Mouse (Mus musculus): ENCODE measurements around the gene Hoxb4. TPM values are rescaled to one million over a fixed set of nuclear protein-coding genes. Genes with fewer than 3 reads are reported as not detected.

Gene Hoxb4
- total RNA-seq, 2 experiments from 2014 or later: 1.3 TPM; not detected in 1

DNA sequence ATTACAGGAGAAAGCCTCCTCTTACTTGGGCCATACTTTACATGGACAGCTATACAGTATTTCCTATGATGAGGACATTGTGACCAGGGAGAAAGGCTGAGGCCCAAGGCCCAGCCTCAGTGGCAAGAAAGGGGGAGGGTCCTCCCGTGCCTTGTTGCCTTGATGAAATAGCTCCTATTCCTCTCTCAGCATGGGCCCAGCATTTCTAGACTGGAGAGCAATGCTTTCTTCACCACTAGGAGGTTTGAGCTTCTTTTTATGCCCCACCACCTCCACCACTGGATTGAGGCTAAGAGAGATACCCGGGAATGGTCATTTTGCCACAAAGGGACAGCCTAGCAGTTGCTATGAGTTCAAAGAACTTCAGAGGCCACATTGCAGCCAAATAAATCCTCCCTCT is 21.1 kb upstream of the Hoxb4 start:
- ATAC-seq (replicated peaks; ENCODE audit: low FRiP score, poor library complexity, severe bottlenecking): no peak

DNA sequence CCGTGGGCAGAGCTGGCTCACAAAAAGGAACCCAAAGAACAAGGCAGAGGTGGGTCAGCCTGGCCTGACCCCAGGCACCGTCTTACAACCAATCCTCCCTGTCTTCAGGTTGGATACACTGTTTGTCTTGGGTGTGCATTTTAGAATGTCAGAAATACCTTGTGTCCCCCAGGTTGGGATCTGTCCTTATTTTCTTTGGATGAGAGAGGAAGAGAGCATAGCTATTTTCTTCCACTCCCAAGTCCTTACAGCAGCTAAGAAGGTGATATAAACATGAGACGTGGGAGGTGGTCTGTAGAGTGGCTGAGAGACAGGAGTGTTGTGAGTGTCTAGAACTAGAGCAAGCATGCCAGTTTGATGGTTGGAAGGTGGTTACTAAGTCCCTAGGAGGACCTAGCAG is 20.6 kb upstream of the Hoxb4 start:
- ATAC-seq (replicated peaks; ENCODE audit: low FRiP score, poor library complexity, severe bottlenecking): no peak

DNA sequence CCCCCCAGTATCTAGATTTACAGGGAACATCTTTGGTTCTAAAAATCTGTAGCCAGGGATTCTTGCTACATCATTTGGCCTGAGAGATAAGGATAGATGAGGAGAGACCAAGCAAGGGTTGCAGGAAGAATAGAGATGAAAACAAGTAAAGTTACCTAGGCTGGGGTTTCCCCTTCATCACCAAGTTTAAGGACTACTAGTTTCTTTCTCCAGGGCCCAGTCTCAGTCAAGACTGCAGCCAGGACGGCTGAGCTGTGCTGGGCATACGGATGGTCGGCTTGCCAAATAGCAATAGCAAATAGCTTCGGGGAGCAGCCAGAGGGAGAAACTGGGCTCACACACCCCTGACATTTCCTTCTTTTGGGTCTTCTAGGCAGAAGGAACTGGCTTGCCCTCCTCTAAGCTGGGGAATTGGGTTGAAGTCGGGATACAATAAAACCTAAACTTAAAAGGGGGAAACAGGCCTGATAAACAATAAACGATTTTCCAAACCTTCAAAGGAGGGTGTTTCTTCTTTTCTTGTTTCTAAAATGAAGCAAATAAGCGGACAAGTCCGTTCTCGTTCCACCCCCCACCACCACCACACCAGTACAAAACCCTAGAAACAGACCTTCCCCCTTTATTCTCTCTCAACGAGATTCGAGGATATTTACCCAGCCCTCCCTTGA is 20.0 kb upstream of the Hoxb4 start:
- ATAC-seq (replicated peaks; ENCODE audit: low FRiP score, poor library complexity, severe bottlenecking): no peak

DNA sequence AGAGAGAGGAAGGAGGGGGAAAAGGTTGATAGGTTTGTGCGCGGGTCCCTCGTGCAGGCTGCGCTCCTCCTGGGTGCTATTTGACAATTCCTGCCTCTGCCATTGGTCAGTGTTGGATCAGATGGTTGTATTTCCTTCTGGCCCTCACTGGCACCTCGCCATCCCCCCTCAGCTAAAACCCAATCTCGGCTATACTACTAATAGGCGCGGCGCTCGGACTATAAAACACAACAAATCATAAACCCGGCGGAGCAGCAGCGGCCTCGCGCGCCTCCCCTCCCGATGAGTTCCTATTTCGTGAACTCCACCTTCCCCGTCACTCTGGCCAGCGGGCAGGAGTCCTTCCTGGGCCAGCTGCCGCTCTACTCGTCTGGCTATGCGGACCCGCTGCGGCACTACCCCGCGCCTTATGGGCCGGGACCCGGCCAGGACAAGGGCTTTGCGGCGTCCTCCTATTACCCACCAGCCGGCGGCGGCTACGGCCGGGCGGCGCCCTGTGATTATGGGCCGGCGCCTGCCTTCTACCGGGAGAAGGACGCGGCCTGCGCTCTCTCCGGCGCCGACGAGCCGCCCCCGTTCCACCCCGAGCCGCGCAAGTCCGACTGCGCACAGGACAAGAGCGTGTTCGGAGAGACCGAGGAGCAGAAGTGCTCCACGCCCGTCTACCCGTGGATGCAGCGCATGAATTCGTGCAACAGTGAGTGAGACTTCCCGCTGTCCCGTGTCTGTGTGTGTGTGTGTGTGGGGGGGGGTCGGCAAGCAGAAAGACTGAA is 19.0 kb upstream of the Hoxb4 start:
- ATAC-seq (replicated peaks; ENCODE audit: low FRiP score, poor library complexity, severe bottlenecking): no peak

DNA sequence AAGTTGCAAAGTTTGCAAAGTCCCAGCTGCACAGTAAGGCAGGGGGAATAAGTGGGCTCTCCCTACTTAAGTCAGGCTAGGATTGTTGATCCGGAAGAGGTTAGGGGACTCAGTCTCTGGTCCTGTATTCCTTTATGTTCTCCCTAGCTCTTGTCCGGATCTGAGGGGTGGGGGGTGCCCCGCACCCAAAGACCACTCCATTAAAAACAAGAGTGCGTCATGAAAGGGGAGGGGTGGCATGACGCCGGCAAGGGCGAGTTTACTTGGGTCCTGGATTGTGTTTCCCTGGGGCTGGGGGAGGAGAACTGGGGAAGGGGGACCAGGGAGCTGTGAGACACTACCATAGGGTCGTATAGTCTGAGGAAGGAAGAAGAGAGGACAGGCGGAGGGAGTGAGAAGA is 18.3 kb upstream of the Hoxb4 start:
- no peak for ATAC-seq (replicated peaks; ENCODE audit: low FRiP score, poor library complexity, severe bottlenecking)

DNA sequence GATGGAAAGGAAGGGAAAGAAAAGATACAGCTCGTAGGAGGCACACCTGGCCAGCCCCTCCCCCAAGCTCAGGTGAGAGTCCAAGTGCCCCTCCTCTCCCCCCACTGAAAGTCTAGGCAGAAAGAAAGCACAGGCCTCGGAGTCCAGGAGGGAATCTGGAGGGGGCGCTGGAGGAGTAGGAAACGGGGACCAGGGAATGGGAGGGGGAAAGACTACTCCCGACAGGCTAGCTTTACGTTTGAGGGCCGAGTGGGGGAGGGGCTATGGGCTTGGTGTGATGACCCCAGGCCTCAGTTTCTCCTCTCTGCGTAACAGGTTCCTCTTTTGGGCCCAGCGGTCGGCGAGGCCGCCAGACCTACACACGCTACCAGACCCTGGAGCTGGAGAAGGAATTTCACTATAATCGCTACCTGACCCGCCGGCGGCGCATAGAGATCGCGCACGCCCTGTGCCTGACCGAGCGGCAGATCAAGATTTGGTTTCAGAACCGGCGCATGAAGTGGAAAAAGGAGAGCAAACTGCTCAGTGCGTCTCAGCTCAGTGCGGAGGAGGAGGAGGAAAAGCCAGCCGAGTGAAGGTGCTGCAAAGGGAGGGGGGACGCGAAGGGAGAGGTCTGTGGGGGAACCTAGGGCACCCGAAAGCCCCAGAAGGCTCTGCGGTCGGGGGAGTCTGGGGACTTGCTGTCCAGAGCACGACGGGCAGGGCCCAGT is 17.6 kb upstream of the Hoxb4 start:
- ATAC-seq (replicated peaks; ENCODE audit: low FRiP score, poor library complexity, severe bottlenecking): no peak

DNA sequence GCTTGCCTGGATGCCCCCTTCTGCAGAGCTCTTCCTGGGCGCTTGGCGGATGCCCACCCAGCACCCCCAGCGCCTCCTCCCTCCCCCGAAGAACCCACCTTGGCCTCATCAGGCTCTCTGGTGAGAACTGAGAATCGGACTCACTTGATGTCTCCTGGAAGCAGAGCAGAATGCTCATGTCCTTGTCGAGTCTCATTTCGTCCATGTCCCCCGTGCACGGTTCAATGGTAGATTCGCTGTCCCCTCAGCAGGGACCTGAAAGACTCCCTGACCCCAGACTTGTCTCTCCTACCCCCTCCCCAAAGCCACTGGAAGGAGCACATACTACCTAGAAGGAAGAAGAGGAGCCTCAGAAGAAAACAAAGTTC is 17.0 kb upstream of the Hoxb4 start:
- no peak for ATAC-seq (replicated peaks; ENCODE audit: low FRiP score, poor library complexity, severe bottlenecking)

DNA sequence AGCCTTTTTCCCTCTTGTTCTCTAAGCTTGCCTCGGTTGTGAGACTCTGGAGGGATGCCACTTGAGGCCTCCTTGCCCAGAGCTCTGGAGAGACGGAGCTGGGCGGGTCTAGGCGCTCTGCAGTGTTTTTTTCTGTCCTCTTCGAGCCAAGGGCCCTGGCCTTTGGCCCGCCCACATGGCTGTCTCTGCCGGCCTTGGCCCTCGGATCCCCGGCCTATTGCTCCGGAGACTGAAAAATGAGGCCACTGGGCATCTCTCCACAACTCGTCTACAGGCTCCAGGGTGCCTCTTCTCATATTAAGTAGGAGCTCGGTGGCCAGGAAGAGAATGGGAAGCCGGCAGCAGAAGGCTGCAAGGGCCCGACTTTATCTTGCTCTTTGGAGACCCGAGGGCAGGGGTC is 16.2 kb upstream of the Hoxb4 start:
- no peak for ATAC-seq (replicated peaks; ENCODE audit: low FRiP score, poor library complexity, severe bottlenecking)

DNA sequence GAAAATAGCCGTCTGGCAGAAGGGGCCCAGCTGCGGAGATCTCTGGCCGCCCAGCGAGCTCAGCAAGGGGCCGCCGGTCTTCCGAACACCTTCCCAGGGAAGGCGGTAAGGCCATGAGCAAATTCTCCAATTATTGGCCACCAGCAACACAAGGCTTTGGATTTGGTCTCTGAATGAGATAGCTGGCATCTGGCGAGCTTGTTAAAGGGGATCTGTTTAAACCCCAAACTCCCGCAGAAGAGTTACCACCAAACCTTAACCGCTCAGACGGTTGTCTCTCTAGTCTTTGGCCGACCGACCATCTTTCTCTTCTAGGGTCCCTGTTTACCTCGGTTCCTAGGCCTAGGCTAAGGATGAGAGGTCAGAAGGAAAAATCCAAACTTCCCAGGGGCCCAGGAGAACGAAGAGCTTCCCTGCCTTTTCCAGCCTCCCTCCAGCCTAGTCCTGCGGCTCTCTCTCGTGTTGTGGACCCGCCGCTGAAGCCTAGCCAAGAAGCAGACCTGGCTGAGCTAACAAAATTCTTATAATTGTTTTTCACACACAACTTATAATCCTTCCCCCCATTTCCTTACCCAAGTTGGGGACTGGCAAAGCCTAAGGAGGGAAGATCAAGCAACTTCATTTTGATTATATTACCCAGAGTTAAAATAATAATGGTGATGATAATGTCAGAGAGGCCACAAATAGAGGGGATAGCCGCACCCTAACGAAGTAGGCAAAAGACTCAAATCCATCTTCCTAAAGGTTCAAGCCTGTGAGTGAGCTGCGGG is 15.5 kb upstream of the Hoxb4 start:
- ATAC-seq (replicated peaks; ENCODE audit: low FRiP score, poor library complexity, severe bottlenecking): no peak

DNA sequence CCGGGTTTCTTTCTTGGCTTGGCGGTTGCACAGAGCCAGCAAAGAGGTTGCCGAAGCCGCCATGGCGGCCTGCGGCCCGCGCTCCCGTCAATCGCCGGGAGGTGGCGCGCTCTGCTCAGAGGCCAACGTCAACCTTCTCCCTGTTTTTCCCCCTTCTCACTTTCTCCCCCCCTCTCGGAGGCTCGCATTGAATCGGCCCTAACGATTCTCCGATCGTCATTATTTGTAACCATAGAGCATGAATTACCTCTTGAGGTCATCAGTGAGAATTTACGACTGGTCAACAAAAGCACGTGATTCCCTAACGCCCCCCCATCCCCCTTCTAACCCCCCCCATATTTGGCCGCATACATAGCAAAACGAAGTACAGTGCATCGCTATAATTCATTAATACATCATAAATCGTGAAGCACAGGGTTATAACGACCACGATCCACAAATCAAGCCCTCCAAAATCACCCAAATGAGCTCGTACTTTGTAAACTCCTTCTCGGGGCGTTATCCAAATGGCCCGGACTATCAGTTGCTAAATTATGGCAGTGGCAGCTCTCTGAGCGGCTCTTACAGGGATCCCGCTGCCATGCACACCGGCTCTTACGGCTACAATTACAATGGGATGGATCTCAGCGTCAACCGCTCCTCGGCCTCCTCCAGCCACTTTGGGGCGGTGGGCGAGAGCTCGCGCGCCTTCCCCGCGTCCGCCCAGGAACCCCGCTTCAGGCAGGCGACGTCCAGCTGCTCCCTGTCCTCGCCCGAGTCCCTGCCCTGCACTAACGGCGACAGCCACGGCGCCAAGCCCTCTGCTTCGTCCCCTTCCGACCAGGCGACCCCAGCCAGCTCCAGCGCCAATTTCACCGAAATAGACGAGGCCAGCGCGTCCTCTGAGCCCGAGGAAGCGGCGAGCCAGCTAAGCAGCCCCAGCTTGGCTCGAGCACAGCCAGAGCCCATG is 14.6 kb upstream of the Hoxb4 start, which contains the start of gene Hoxb5:
Hoxb5 (plus strand) TSS at position 186 of the 949 bp plus-strand sequence.
- ATAC-seq (replicated peaks; ENCODE audit: low FRiP score, poor library complexity, severe bottlenecking): no peak

DNA sequence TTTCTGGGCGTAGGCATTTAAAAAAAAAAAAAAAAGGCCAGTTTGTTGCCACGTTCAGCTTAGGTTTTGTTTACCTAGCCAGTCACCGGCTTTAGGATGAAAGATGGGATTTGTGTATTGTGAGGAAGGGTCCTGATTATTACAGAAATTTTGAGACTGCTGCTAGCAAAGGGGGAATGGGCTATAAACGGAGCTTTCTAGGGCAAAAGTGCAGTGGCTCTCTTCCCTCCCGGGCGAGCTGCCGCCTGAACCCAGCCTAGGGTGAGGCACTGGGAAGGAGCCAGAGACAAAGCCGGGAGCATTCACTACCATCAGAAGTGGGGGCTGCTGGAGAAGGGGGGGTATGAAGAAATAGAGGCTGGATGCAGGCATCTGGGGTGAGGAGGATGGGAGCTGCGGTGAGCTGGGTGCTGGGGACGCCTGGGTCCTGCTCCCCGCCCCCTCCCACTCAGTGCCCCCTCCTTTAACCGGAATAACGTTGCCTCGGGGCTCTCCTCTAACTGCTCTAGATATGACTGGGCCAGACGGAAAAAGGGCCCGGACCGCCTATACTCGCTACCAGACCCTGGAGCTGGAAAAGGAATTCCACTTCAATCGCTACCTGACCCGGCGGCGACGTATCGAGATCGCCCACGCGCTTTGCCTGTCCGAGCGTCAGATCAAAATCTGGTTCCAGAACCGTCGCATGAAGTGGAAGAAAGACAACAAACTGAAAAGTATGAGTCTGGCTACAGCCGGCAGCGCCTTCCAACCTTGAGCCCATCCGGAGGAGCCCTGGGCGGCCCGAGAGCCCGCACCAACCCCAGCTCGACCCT is 13.5 kb upstream of the Hoxb4 start:
- ATAC-seq (replicated peaks; ENCODE audit: low FRiP score, poor library complexity, severe bottlenecking): no peak

DNA sequence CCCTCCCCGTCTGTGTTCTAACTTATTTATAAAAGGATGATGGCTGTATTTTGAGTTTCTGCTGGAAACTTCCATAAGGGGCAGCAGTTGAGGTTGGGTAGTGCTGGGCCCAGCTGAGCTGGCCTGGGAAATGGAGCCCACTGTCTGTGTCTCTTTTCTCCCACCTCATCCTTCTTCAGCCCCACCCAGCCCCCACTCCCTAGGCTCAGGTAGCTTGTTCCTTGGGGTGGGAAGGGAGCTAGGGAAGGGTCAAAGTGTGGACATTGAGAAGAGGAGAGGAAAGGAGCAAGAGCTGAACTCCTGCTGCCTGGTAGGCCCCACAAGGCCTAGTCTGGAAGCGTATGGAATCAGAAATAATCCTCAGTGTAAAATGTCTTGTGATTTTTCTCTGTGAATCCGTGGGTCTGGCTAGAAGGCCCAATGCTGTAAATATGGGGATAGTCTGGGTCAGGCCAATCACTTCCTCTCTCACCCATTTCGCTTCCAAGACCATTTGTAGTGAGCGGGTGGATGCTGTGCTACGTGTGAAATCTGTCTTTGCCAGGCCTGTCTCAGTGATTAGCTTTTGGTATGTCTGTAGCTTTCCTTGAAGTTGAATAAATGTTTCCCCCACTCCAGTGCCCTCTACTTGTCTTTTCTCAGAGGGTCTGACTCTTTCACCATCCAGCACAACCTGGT is 12.4 kb upstream of the Hoxb4 start:
- ATAC-seq (replicated peaks; ENCODE audit: low FRiP score, poor library complexity, severe bottlenecking): no peak

DNA sequence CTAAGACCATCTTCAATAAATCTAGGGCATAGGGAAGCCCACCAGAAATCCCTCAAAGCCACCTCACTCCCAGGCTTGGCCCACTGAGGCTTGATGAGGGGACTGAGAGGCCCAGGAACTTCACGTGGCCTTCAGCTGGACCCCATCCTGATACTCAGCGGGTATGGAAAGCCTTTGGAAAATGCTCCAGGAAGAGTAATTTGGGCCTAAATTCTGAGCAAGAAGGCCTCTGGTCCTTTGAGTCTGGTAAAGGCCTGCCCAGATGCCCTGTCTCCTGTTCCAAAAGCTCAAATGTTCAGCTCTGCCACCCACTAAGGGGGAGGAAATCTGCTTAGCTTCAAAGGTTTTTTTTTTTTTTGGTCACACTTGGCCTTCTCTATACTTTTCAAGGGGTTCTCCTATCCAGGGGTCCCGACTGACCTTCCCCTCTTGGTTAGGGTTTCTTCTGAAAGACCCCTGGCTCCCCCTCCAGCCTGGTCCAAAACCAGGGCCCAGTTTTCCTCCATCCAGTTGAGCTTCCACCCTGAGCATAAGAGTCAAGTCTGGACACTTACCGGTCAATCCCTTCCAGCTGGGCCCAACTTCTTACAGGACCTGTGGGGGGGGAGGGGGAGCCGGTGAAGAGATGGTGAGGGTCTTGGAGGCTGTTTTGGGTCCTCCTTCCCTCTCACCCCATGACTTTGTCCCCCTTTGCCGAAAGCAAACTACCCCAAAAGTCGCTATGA is 11.7 kb upstream of the Hoxb4 start:
- no peak for ATAC-seq (replicated peaks; ENCODE audit: low FRiP score, poor library complexity, severe bottlenecking)

DNA sequence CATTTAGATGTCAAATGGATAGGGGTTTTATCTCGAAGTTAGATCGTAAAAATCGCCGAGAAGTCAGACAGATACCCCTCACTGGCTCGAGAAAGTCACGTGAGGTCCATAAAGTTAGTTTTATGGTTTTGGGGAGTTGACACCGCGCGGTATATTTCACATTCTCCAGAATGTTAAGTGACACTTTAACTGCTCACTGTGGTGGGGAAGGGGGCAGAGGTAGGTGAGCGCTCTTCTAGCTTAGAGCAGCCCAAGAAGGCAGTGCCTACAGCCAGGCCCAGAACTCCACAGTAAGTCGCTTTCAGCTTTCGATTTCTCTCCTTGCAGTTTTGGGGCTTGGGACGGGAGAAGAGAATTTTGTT is 11.2 kb upstream of the Hoxb4 start:
- no peak for ATAC-seq (replicated peaks; ENCODE audit: low FRiP score, poor library complexity, severe bottlenecking)

DNA sequence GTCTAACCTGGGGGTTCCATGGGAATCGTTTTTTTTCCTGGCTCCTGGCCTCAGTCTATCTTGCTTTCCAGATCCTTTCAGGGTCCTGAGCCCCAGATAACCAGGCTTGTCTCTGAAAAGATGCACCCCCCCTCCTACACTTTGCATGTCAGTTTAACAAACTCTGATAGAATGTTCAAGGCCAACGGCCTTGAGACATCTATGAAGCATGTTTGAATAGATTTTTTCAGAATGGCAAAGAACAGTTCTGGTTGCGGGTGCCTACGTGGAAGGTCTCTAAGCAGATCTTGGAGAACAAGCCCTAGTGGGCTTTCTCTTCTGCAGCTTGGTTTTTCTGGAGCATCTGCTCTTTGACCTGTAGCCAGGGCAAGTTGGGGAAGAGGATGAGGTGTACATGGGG is 9.3 kb upstream of the Hoxb4 start:
- ATAC-seq (replicated peaks; ENCODE audit: low FRiP score, poor library complexity, severe bottlenecking): no peak

DNA sequence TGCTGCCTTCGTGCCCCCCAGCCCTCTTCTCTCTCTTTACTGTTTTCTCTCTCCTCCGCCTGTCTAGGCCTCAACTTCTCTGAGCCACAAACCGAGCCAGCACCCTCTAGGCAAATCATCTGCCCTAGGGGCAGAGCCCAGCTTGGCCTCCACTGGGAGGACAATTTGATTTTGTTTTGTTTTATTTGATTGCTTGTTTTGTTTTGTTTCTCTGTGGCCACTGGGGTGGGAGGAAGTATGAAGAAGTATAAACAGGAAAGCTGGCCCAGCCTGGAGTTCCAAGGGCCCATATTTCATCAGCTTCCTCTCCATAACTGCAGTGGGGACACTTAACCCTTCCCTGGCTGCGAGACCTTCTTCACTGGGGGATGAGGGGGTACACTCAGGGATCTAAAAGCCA is 8.8 kb upstream of the Hoxb4 start:
- no peak for ATAC-seq (replicated peaks; ENCODE audit: low FRiP score, poor library complexity, severe bottlenecking)

DNA sequence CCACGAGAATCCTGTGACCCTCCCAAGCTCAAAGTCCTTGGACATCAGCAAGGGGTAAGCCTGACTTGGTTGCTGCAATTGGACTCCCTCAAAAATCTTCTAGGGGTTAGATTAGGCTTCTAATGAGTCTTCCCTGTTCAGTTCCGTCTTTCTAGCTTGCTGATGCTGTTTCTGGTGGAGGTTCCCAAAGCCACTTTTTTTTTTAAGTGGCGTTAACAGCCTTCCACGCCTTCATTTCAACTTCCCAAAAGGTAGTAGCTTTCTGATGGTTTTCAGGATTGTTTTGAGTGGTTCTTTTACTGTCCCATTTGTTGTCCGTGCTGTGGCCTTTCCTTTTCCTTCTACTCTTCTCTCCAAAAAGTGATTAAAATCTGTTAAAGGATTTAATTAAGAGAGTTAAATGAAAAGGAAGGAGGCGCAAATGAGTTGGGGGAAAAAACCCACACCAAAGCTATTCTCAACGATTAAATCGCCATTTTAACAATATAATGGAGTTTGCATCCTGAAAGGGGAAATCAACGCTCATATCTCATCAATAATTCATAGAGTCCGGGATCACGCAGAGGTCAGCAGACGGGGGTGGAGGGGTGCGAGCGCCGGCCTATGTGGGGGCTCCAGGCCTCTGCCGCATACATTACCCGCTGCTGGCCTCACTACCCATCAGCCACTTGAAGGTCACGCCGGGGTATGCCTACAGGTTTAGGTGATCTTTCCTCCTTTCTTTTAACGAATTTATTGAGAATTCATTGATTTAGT is 7.7 kb upstream of the Hoxb4 start:
- no peak for ATAC-seq (replicated peaks; ENCODE audit: low FRiP score, poor library complexity, severe bottlenecking)
